Mouse (Mus musculus) layer of hippocampus, adult 9-10 months (tissue): ENCODE measurements around the gene Fnip2.
A peak's percentile ranks its signal among the peaks of the same experiment; 100 is the strongest.
"Not testable (repeated sequence)": the region's sequence is repeated elsewhere in the genome, so short reads cannot be mapped to it uniquely, and the experiment has no call there.

Experiments used
- DNase-seq: peaks from one replicate; pipeline ENCODE4 v3.0.0; 2022; ENCODE audit warnings: low spot score

The Fnip2 gene

DNA sequence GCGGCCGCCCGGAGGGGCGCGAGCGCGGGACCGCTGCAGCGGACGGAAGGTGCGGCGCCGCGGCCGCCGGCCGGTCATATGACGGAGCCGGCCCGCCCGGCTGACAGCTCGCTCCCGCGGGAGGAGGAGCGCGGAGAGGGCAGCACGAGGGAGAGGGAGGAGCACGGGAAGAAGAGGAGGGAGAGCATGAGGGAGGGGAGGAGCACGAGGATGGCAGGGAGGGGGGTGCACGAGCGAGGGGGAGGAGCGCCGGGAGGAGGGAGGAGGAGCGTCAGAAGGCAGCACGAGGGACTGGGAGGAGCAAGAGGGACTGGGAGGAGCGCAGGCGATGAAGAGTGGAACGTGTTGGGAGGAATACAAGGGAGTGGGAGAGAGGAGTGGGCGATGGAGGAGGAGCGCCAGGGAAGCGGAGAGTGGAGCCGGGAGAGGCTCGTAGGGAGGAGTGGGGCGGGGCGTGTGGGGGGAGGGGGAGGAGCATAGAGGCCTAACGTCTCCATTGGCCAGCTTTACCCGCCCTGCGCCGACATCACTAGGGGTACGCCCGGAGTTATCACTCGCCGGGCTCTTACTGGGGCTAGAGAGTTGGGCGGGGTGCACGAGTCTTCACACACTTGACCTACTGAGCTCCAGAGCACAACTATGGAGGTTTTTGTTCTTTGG, at the start of gene Fnip2:
Gene Fnip2, minus strand, starts transcription at position 94 of the 660 bp plus-strand sequence.
- peak; percentile 74 for DNase-seq

DNA sequence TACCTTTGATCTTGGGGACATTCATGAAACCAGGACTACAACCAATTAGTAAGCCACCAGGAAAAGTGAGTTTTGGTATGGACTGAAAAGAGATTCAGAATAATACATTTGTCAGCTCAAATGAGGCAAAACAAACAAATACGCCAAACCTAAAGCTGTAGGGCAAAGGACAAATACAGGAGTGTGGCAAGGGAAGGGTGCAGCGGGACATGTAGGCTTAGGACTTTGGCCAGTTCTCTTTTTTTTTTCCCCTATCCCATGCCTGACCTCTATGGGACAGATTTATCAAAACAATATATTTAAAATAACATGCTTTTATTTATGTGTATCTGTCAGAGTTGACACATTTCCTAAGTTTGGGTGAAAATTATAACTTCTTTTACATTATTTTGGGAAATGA, 42.3 kb upstream of the Fnip2 start:
- DNase-seq, result no peak

- DNase-seq, result no peak
Measured at GRCm38 (mm10) chr3:79595468-79595867, 27.9 kb upstream of the Fnip2 start.

DNA sequence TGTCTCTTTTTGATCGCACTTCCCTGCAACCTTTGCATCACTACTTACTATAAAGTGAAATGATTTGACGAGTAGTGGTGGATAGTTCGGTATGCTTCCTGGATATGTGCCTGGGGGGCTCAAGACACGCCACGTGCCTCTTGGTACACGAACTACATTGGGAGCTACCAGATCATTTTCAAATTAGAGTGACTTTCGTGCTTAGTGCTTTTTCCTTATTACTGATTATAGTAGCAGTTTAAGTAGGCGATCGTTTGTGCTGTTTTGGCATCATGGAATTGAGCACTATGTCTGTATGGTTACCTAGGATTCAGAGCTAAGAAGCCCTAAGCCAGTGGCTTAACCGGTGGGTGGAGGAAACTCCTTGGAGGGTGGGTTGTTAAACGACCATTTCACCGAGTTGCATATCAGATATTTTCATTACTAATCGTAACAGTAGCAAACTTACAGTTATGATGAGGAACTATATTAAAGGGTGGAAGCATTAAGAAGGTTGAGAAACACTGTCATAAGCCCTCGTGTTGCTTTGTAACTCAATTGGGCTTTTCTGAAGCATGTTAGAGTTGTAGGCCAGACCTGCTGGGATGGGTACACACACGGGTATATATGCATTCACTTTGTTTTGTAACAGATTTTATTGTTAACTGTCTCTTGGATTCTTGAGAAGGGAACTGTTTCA, 24.3 kb upstream of the Fnip2 start:
- no peak for DNase-seq

DNA sequence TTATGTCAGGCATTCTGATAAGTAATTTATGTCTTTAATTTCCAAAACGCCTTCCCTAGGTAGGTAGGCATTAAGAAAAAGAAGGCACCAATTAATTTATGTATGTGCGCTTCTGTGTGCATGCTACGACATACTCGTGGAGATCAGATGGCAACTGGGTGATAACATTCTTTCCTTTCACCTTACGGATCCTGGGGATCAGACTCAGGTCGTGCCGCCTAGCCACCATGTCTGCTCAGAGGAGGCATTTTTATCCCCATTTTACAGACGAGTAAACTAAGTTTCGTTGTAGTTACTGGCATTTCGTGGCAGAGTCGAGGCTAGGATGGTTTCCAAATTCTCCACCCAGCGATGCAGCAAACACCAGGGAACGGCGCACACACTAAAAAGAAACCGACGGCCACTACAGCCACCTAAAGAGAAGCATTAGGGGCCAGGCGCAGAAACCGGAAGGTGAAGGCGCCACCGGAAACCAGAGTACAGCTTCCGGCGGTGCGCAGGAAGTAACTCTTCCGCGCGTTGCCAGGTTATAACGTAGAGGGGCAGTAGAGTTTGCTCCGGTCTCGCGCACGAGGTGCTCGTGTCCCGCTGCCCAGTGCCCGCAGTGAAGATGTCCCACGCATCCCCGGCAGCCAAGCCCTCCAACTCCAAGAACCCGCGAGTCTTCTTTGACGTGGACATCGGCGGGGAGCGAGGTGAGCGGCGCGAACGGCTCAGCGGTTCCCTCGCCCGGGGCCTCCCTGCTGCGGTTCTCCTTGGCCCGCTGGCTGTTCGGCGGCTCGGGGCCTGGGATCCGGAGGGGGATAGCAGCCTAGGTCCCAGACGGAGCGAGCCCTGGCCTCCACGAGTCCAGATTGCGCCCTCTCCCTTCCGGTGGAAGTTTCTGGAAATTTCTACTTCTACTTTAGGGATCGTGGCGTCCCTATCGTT, 23.5 kb upstream of the Fnip2 start, which contains the start of gene Ppid:
Gene Ppid, plus strand, starts transcription at position 480 of the 930 bp plus-strand sequence.
- no peak for DNase-seq

- no peak for DNase-seq
Measured at GRCm38 (mm10) chr3:79589671-79590070, 22.1 kb upstream of the Fnip2 start.

DNA sequence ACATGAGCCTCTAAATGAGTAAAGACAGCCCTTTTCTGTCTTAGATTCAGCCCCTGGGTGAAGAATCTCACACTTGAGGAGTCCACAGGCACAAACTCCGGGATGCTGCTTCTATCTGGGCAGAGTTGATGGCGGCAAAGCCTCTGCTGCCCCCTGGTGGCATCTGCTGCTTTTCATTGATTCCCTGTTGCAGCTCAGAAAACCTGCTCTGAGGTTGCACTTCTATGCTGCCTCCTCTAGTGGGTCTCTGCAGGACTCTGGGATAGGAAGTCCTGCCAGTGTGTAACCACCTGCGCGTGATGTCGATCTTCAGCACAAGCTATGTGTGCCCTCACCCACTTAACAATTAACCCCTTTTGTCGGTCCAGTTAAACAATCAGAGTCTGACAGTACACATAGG, 19.2 kb upstream of the Fnip2 start:
- peak; percentile 93 for DNase-seq

DNA sequence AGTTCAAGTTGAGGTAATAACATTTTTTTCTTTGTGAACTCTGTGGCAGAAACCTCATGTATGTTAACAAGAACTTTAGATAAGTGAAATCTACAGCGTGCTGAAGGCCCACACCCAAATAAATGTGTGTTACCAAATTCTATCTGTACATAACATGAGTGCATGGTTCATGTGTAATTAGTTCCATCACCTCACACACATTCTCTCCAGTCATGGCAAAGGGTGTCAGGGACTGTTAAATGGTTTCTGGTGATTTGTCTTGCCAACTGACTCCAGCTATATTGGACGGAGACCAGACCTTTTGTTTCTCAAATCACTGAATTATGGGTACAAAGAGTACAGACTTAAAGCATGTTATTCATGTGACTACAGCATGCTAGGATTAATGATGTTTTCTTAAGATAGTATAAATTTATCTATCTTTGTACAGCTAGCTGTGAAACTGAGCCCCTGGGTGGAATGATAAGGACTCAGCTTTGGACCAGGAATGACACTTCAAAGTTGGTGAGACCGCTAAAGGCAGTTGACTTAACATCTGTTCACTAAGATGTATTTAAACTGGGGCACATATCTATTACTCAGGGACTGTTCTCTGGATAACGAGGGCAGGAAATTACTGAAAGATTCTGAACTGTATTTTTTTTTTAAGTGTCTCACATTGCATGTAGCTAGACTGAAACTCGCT, 12.4 kb upstream of the Fnip2 start:
- DNase-seq, result no peak

- DNase-seq, result no peak
Measured at GRCm38 (mm10) chr3:79578164-79578563, 10.6 kb upstream of the Fnip2 start.

- no peak for DNase-seq
Measured at GRCm38 (mm10) chr3:79577606-79578005, 10.0 kb upstream of the Fnip2 start.

DNA sequence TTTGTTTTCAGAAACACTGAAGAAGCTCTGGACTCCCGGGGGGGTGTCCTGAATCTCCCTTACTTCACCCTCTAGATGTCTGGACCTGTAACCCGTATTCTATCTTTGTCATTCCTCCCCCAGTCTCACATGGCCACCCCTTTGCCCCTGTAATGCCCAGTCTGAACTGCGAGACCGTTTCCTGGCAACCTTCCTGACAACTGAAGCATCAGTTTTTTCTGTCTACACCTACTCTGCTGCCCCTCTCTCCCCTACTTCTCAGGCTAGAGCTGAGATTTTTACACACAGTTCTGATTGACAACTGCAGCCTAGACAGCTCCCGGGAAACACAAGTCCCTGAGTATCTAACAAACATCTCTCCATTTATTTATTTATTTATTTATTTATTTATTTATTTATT, 9.3 kb upstream of the Fnip2 start:
- no peak for DNase-seq

DNA sequence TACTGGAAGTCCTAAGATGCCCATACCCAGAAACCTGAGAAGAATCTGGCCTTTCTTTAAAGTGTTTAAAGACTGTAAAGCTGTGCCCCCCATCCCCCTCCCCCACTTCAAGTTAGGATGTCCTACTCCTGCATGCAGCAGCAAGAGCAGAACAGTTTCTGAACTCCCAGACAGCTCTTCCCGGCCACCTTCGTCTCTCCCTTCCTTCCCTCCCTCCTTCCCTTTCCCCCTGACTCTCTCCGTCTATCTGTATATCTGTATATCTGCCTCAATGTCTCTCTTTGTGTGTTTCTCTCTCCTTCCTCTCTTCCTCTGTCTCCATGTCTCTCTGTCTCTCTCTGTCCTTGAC, 8.8 kb upstream of the Fnip2 start:
- DNase-seq, result no peak

GRCm38 (mm10) chr3:79575576-79576467, 8.2 kb upstream of the Fnip2 start:
- no peak for DNase-seq

DNA sequence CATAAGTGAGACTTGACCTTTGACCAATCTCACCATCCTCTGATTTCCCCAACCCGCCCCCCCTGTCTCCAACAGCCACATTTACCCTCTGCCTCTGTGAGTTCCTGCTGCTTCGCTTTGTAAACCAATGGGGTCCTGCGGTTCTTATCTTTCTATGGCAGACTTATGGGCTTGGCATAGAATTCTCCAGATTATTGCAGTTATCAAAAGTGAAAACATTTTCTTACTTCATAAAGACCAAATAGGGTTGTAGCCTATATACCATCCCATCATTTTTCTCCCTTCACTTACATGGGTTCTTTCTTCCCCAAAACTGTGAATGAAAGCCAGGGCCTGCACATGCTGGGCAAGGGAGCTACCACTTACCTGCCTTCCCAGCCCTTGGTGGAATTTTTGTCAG, 6.7 kb upstream of the Fnip2 start:
- DNase-seq, result no peak

DNA sequence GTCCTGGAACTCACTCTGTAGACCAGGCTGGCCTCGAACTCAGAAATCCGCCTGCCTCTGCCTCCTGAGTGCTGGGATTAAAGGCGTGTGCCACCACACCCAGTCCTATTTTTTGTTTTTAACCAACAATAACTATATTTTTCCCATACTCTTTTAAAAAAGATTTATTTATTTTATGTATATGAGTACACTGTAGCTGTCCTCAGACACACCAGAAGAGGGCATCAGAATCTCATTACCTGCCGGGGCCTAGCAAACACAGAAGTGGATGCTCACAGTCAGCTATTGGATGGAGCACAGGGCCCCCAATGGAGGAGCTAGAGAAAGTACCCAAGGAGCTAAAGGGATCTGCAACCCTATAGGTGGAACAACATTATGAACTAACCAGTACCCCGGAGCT, 5.8 kb upstream of the Fnip2 start:
- DNase-seq, result not testable (repeated sequence)

- DNase-seq, result no peak
Measured at GRCm38 (mm10) chr3:79572399-79572798, 4.8 kb upstream of the Fnip2 start.

DNA sequence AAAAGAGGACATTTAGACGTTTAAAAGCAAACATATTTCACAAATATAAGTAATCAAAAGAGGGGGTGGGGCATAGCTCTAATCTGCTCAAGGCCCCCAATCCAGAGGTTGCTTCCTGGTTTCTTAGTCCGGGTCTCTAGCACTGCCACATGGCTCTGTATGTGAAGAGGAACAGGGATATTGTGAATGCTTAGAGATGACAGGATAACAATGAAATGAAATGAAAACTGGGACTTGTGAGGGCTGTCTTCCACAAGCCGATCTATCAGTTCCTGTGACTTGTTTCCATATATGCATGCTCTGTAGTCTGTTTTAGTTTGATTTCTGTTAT, 1.7 kb upstream of the Fnip2 start:
- DNase-seq, result no peak

DNA sequence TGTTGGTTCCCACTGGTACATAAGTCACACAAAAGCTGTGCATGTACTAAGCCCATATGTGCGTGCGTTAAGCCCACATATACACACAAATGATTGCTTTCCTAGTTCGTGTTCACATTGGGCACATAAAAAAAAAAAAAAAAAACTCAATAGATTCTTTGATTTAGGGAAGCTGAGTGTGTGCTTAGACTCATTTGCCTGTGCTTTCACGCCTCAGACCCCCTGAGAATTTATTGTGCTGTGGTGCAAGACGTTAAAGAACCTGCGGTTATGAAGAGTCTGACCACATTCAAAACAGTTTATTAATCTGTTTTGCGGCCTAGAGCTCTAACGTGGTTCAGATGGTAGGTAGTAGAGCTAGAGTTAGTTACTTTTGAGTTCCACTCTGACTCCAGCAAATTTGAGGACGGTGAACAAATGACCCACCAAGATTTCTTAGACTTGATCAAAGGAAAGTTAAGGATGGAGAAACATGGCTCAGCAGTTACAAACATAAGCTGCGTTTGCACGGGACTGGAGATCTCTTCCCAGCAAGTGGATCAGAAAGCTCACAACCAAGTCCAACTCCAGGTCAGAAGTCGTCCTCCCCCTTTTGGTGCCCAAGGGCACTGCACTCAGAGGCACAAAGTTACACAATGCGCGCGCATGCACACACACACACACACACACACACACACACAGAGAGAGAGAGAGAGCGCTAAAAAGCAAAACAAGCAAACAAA, 1.2 kb upstream of the Fnip2 start:
- DNase-seq, result no peak

DNA sequence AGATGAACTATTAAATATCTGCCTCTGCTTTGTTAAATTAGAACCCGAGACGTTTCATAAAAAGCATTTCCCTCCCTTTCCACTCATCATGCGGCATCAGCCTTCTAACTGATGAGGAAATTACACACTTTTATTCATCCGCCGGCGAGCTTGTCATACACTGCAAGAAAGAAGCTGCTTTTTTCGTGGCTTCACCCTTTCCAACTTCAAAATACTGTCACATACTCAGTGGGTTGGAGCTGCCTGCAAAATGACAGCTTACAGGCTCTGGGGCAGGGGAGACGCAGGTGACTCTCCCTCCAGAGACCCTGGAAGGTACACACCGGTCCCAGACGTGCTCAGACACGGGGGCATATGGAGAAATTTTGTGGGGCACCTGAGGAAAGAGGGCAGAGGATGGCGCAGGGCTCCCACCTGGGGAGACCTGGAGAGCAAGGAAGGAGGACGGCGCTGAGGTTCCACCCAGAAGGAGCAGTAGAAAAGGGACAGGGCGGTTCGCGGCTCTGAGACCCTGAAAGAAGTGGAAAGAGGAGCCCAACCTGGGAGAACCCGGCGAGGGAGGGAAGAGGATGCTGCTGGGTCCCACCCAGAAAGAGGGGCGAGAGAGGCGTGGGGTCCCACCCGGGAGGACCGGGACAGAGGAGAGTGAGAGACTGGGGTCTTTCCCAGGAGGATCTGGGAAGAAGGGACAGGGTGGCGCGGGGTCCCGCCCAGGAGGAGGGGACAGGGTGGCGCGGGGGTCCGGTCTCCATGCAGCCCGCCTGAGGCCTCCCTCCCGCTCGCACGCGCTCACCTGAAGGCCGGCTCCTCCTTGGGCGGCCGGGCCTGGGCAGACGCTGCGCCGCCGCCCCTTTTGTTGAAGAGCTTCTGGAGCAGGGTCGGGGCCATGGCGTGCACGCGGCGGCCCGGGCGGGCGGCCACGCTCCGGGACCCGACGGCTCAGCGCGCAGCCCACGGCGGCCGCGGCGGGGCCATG, 592 bp downstream of the Fnip2 start:
- DNase-seq, result no peak
